Comparison of ENCODE assay signal across 17 mouse cellular contexts in genomic region chr13:95358223-95358622, GRCm38 (mm10).
"Had no signal": no experiment of that assay in that cellular context is flagged by ENCODE, and none has a peak within 500 bp of the region (broad histone marks: within the 10 kb centered on the region; RNA-seq: fewer than 3 reads in every experiment).

No protein-coding gene starts in this region.

- DNase-seq: liver, postnatal 0 days; lung, adult 2 months; lung, postnatal 14 days; lung, postnatal 4 days; right cerebral cortex, postnatal 14 days; thymus, adult 2 months; thymus, postnatal 25 days; thymus, postnatal 4 days had no signal

- H3K9ac ChIP-seq: liver, postnatal 0 days; lung, embryonic 15.5 days; midbrain, embryonic 13.5 days; midbrain, embryonic 15.5 days; neural tube, embryonic 12.5 days; stomach, embryonic 15.5 days had no signal

- H3K4me2 ChIP-seq: lung, embryonic 15.5 days; midbrain, embryonic 11.5 days; midbrain, embryonic 13.5 days; midbrain, embryonic 15.5 days; neural tube, embryonic 12.5 days; stomach, embryonic 15.5 days had no signal

- H3K4me3 ChIP-seq: lung, embryonic 15.5 days; megakaryocyte, embryonic 14.5 days; midbrain, embryonic 13.5 days; midbrain, embryonic 15.5 days; neural tube, embryonic 12.5 days; stomach, embryonic 15.5 days had no signal

- H3K27me3 ChIP-seq: lung, embryonic 15.5 days; megakaryocyte, embryonic 14.5 days; midbrain, embryonic 13.5 days; midbrain, embryonic 15.5 days; neural tube, embryonic 12.5 days; stomach, embryonic 15.5 days had no signal

- H3K27ac ChIP-seq: lung, embryonic 15.5 days; midbrain, embryonic 13.5 days; midbrain, embryonic 15.5 days; neural tube, embryonic 12.5 days; stomach, embryonic 15.5 days; stomach, postnatal 0 days had no signal

- ATAC-seq: liver, postnatal 0 days; lung, postnatal 0 days; midbrain, embryonic 13.5 days; midbrain, embryonic 15.5 days had no signal

- H3K9me3 ChIP-seq: lung, embryonic 15.5 days; megakaryocyte, embryonic 14.5 days; midbrain, embryonic 13.5 days; midbrain, embryonic 15.5 days; neural tube, embryonic 12.5 days; stomach, embryonic 15.5 days had no signal

- H3K4me1 ChIP-seq: lung, embryonic 15.5 days; midbrain, embryonic 13.5 days; midbrain, embryonic 15.5 days; neural tube, embryonic 12.5 days; stomach, embryonic 15.5 days had no signal
